Mouse (Mus musculus): ENCODE measurements around the gene Hectd3.
A peak's percentile ranks its signal among the peaks of the same experiment; 100 is the strongest.

The Hectd3 gene

GRCm38 (mm10) chr4:116995131-116995797, at the start of gene Hectd3:
TSS of gene Hectd3 (plus strand) at chr4:116995317.
- Histone ChIP-seq H3K4me3 (replicated peaks; ENCODE audit: low read length) (peak within 1 kb of the TSS; percentile 100), H3K27me3 (ENCODE audit: insufficient read depth, low read length) (no peaks in the 10 kb centered on the region), H3K36me3 (ENCODE audit: insufficient read depth, low read length) (peaks cover 55% of the 10 kb centered on the region), H3K4me1 (replicated peaks; ENCODE audit: low read depth, low read length) (peaks cover 58% of the 10 kb centered on the region), H3K9me3 (ENCODE audit: low read length) (no peaks in the 10 kb centered on the region)
- no peak for TF ChIP-seq CTCF (conservative IDR thresholded peaks at IDR 0.05; ENCODE audit: low read length)
- TF ChIP-seq NANOG (IDR thresholded peaks at IDR 0.05; ENCODE audit: borderline replicate concordance, low read length), result no peak
- no peak for TF ChIP-seq POU5F1 (IDR thresholded peaks at IDR 0.05; ENCODE audit: borderline replicate concordance, low read length)

- peak; percentile 12; the same call in 1 of the 2 replicates for TF ChIP-seq CTCF (conservative IDR thresholded peaks at IDR 0.05; ENCODE audit: low read length)
- TF ChIP-seq NANOG (IDR thresholded peaks at IDR 0.05; ENCODE audit: borderline replicate concordance, low read length), result no peak
- no peaks in the 10 kb centered on the region for H3K9me3 ChIP-seq (ENCODE audit: low read length)
- H3K36me3 ChIP-seq (ENCODE audit: insufficient read depth, low read length), result no peaks in the 10 kb centered on the region
- H3K27me3 ChIP-seq (ENCODE audit: insufficient read depth, low read length), result no peaks in the 10 kb centered on the region
- no peaks in the 10 kb centered on the region for H3K4me1 ChIP-seq (replicated peaks; ENCODE audit: low read depth, low read length)
- H3K4me3 ChIP-seq (replicated peaks; ENCODE audit: low read length), result no peak overlapping the region
Observed at GRCm38 (mm10) chr4:116951642-116952041, 43.5 kb upstream of the Hectd3 start.

- Histone ChIP-seq H3K36me3 (ENCODE audit: insufficient read depth, low read length) (no peaks in the 10 kb centered on the region), H3K4me1 (replicated peaks; ENCODE audit: low read depth, low read length) (no peaks in the 10 kb centered on the region), H3K4me3 (replicated peaks; ENCODE audit: low read length) (no peak overlapping the region), H3K9me3 (ENCODE audit: low read length) (no peaks in the 10 kb centered on the region), H3K27me3 (ENCODE audit: insufficient read depth, low read length) (no peaks in the 10 kb centered on the region)
- no peak for TF ChIP-seq CTCF (conservative IDR thresholded peaks at IDR 0.05; ENCODE audit: low read length)
- TF ChIP-seq POU5F1 (IDR thresholded peaks at IDR 0.05; ENCODE audit: borderline replicate concordance, low read length), result no peak
- no peak for TF ChIP-seq NANOG (IDR thresholded peaks at IDR 0.05; ENCODE audit: borderline replicate concordance, low read length)
Observed at GRCm38 (mm10) chr4:116954951-116955350, 40.2 kb upstream of the Hectd3 start.

GRCm38 (mm10) chr4:116976503-116976902, 18.6 kb upstream of the Hectd3 start:
- Histone ChIP-seq H3K4me1 (replicated peaks; ENCODE audit: low read depth, low read length) (no peaks in the 10 kb centered on the region), H3K36me3 (ENCODE audit: insufficient read depth, low read length) (0 out of 2 replicates have a peak, but pooled peaks cover 5% of the 10 kb centered on the region), H3K27me3 (ENCODE audit: insufficient read depth, low read length) (no peaks in the 10 kb centered on the region), H3K9me3 (ENCODE audit: low read length) (no peaks in the 10 kb centered on the region), H3K4me3 (replicated peaks; ENCODE audit: low read length) (no peak overlapping the region)
- no peak for TF ChIP-seq NANOG (IDR thresholded peaks at IDR 0.05; ENCODE audit: borderline replicate concordance, low read length)
- TF ChIP-seq CTCF (conservative IDR thresholded peaks at IDR 0.05; ENCODE audit: low read length), result peak; percentile 18; the same call in 1 of the 2 replicates

GRCm38 (mm10) chr4:116985681-116986080, 9.4 kb upstream of the Hectd3 start:
- Histone ChIP-seq H3K4me1 (replicated peaks; ENCODE audit: low read depth, low read length) (peaks cover 44% of the 10 kb centered on the region), H3K9me3 (ENCODE audit: low read length) (no peaks in the 10 kb centered on the region), H3K27me3 (ENCODE audit: insufficient read depth, low read length) (no peaks in the 10 kb centered on the region), H3K36me3 (ENCODE audit: insufficient read depth, low read length) (peaks cover 23% of the 10 kb centered on the region), H3K4me3 (replicated peaks; ENCODE audit: low read length) (no peak overlapping the region)
- TF ChIP-seq POU5F1 (IDR thresholded peaks at IDR 0.05; ENCODE audit: borderline replicate concordance, low read length) (no peak), NANOG (IDR thresholded peaks at IDR 0.05; ENCODE audit: borderline replicate concordance, low read length) (no peak), CTCF (conservative IDR thresholded peaks at IDR 0.05; ENCODE audit: low read length) (no peak)

- Histone ChIP-seq H3K36me3 (ENCODE audit: insufficient read depth, low read length) (peaks cover 31% of the 10 kb centered on the region), H3K4me3 (replicated peaks; ENCODE audit: low read length) (peak overlapping the region; percentile 62), H3K27me3 (ENCODE audit: insufficient read depth, low read length) (no peaks in the 10 kb centered on the region), H3K4me1 (replicated peaks; ENCODE audit: low read depth, low read length) (peaks cover 51% of the 10 kb centered on the region), H3K9me3 (ENCODE audit: low read length) (no peaks in the 10 kb centered on the region)
- TF ChIP-seq POU5F1 (IDR thresholded peaks at IDR 0.05; ENCODE audit: borderline replicate concordance, low read length), result no peak
- peak; percentile 73 for TF ChIP-seq CTCF (conservative IDR thresholded peaks at IDR 0.05; ENCODE audit: low read length)
Observed at GRCm38 (mm10) chr4:116986400-116987121, 8.6 kb upstream of the Hectd3 start.

- Histone ChIP-seq H3K27me3 (ENCODE audit: insufficient read depth, low read length) (no peaks in the 10 kb centered on the region), H3K9me3 (ENCODE audit: low read length) (no peaks in the 10 kb centered on the region), H3K36me3 (ENCODE audit: insufficient read depth, low read length) (peaks cover 36% of the 10 kb centered on the region), H3K4me1 (replicated peaks; ENCODE audit: low read depth, low read length) (peaks cover 52% of the 10 kb centered on the region), H3K4me3 (replicated peaks; ENCODE audit: low read length) (peak overlapping the region; percentile 62)
- TF ChIP-seq NANOG (IDR thresholded peaks at IDR 0.05; ENCODE audit: borderline replicate concordance, low read length) (no peak), CTCF (conservative IDR thresholded peaks at IDR 0.05; ENCODE audit: low read length) (no peak), POU5F1 (IDR thresholded peaks at IDR 0.05; ENCODE audit: borderline replicate concordance, low read length) (no peak)
Observed at GRCm38 (mm10) chr4:116987122-116987456, 8.0 kb upstream of the Hectd3 start.

- TF ChIP-seq CTCF (conservative IDR thresholded peaks at IDR 0.05; ENCODE audit: low read length), result no peak
- peak; percentile 37; the same call in 1 of the 2 replicates for TF ChIP-seq POU5F1 (IDR thresholded peaks at IDR 0.05; ENCODE audit: borderline replicate concordance, low read length)
- TF ChIP-seq NANOG (IDR thresholded peaks at IDR 0.05; ENCODE audit: borderline replicate concordance, low read length), result no peak
Observed at GRCm38 (mm10) chr4:116989731-116990130, 5.4 kb upstream of the Hectd3 start.

More at GRCm38 (mm10) chr4:116989731-116990130, 5.4 kb upstream of the Hectd3 start:
- peaks cover 42% of the 10 kb centered on the region for H3K36me3 ChIP-seq (ENCODE audit: insufficient read depth, low read length)
- no peak overlapping the region for H3K4me3 ChIP-seq (replicated peaks; ENCODE audit: low read length)
- H3K4me1 ChIP-seq (replicated peaks; ENCODE audit: low read depth, low read length), result peaks cover 72% of the 10 kb centered on the region
- H3K27me3 ChIP-seq (ENCODE audit: insufficient read depth, low read length), result no peaks in the 10 kb centered on the region
- no peaks in the 10 kb centered on the region for H3K9me3 ChIP-seq (ENCODE audit: low read length)
